Mouse (Mus musculus) spleen, postnatal 36 days (tissue): Measurements from ENCODE around the gene Vwa7.
A peak's percentile ranks its signal among the peaks of the same experiment; 100 is the strongest.
"Not testable (repeated sequence)": the region's sequence is repeated elsewhere in the genome, so short reads cannot be mapped to it uniquely, and the experiment has no call there.

Experiments used
- DNase-seq, 2 experiments: peaks; one replicate each; pipeline ENCODE4 v3.0.0; 2022; ENCODE audit warnings: low spot score in 2 of 2, mixed read lengths in 1 of 2

Vwa7 gene

DNA sequence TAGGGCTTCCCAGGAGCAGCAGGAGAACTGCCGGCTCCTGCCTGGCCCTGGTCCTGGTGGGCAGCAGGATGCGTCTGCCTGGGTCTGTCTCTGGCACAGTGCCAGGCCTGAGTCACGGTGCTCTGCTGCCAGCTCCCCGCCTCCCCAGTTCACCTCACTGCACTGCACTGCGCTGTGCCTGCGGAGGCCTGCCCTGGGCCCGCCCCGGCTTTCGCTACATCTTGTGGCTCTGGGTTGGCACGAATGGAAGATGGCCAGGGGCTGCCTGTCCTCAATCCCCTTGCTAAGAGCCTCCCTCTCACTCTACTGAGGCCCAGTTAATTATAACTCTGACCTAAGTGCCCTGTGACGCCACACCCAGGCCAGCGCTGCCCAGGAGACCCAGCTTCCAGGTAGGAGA lies at the start of gene Vwa7:
Gene Vwa7, plus strand, starts transcription at position 204 of the 400 bp plus-strand sequence.
- DNase-seq, result no peak

GRCm38 (mm10) chr17:34969822-34970221 lies 46.6 kb upstream of the Vwa7 start, which contains the start of gene Gm20481:
Gene Gm20481 (plus strand): TSS chr17:34969912.
- not testable (repeated sequence) for DNase-seq

DNA sequence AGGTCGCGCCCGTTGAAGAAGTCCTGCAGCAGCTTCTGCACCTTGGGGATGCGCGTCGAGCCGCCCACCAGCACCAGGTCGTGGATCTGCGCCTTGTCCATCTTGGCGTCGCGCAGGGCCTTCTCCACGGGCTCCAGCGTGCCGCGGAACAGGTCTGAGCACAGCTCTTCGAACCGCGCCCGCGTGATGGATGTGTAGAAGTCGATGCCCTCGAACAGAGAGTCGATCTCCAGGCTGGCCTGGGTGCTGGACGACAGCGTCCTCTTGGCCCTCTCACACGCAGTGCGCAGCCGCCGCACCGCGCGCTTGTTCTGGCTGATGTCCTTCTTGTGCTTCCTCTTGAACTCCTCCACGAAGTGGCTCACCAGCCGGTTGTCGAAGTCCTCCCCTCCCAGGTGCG lies 45.5 kb upstream of the Vwa7 start:
- not testable (repeated sequence) for DNase-seq

GRCm38 (mm10) chr17:34971694-34972068 lies 44.7 kb upstream of the Vwa7 start:
- DNase-seq, result not testable (repeated sequence)

DNA sequence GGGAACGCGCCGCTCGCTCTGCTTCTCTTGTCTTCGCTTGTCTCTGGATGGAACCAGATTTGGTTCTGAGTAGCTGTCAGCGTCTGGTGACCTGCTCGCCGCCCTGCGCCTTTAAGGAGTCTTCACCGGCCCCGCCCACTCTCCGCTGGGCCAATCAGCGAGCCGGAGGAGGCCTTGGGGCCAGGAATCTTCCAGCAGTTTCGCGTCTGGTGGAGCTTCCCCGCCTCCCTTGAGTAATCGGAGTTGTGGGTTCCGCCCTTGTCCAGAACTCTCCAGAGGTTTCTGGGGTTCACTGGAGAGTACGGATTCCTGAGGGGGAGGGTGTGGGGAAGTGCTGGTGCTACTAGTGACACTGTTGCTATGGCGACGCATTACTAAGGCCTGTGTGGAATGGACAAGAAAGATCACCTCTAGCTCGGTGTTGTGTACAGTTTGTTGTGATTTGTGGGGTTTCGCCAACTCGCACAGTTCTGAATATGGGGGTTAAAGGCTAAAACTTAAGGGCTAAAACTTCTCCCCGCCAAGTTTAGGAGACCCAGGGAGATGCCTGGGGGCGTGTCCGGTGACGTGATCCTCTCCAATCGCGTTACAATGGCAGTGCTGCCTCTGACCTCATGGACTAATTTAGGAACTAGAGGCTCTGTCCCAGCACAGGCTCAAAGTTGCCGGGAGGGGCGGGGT lies 44.2 kb upstream of the Vwa7 start, which contains the start of the genes Hspa1a and Hspa1l:
Gene Hspa1a, minus strand, starts transcription at position 88 of the 681 bp plus-strand sequence.
Gene Hspa1l, plus strand, starts transcription at position 635 of the 681 bp plus-strand sequence.
- peak; percentile 64 to 67 for DNase-seq

- DNase-seq, result no peak
These were observed 40.5 kb upstream of the Vwa7 start for GRCm38 (mm10) chr17:34975581-34976492.

- DNase-seq, result no peak
These were observed 39.4 kb upstream of the Vwa7 start for GRCm38 (mm10) chr17:34977000-34977399.

DNA sequence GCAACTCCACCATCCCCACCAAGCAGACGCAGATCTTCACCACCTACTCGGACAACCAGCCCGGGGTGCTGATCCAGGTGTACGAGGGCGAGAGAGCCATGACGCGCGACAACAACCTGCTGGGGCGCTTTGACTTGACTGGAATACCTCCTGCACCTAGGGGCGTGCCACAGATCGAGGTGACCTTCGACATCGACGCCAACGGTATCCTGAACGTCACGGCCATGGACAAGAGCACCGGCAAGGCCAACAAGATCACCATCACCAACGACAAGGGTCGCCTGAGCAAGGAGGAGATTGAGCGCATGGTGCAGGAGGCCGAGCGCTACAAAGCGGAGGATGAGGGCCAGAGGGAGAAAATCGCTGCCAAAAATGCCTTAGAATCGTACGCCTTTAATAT lies 38.1 kb upstream of the Vwa7 start:
- DNase-seq, result no peak

DNA sequence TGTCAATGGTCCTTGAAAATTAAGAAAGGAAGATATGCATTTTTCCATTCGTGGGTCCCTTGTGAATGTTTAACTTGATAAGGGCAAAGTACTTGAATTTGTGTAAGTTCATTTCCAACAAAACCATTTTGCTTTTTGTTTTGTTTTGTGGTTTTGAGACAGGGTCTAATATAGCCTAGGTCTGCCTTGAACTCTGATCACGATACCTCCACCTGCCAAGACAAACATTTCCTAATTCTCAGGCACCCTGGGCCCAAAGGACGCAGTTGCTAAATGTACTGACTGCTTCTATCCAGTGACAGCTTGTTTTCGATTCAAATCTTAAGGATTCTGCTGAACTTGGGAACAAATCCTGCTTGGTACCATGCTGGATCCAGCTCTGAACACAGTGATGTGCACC lies 36.7 kb upstream of the Vwa7 start:
- no peak for DNase-seq

GRCm38 (mm10) chr17:34980655-34981054 lies 35.7 kb upstream of the Vwa7 start:
- peak; percentile 33 to 52 for DNase-seq

DNA sequence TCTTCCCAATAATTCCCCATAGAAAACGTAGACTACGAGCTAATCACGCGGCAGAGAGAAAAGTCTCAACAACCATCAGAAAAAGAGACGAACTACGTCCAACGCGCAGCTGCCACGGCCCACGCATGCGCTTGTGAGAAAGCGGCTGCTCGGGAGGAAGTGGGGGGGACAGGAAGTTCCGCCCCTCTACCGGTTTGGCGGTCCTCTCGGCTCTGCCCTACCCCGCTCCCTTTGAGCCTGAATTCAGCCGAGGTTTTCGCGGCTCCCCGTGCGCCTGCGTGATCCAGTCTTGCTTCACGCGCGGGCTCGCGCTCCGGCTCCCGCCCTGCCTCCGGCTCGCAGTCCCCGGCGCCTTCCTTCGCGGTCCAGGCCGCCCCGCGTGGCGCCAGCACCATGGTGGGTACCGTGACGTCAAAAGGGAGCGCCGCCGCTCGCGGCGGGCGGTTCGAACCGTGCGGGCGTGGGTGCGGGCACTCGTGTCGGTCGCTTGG lies 34.6 kb upstream of the Vwa7 start, which contains the start of gene Lsm2:
Gene Lsm2, plus strand, starts transcription at position 173 of the 491 bp plus-strand sequence.
- DNase-seq, result peak; percentile 92

GRCm38 (mm10) chr17:34982328-34982727 lies 34.1 kb upstream of the Vwa7 start:
- no peak for DNase-seq

GRCm38 (mm10) chr17:34984218-34984617 lies 32.2 kb upstream of the Vwa7 start:
- no peak for DNase-seq

- no peak for DNase-seq
These were observed 21.6 kb upstream of the Vwa7 start for GRCm38 (mm10) chr17:34994751-34995150.

GRCm38 (mm10) chr17:34995192-34995591 lies 21.2 kb upstream of the Vwa7 start:
- DNase-seq, result not testable (repeated sequence)

DNA sequence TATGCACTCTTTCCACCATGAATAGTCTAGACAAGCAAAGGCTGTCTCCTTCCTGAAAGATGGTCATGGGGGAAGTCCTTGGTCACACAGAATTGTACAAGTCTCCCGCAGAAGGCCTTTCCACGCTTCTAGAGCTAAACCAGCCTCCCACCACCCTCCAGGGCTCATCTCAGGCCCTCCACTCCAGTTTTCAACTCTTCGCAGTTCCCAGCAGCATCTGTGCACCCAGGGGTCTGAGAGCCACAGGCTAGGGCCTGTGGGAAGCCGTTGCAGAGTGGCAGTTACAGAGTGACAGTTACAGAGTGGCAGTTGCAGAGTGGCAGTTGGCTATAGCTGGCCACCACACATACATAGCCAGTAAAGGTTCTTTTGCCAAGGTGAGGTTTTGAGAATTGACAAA lies 20.5 kb upstream of the Vwa7 start:
- not testable (repeated sequence) for DNase-seq

DNA sequence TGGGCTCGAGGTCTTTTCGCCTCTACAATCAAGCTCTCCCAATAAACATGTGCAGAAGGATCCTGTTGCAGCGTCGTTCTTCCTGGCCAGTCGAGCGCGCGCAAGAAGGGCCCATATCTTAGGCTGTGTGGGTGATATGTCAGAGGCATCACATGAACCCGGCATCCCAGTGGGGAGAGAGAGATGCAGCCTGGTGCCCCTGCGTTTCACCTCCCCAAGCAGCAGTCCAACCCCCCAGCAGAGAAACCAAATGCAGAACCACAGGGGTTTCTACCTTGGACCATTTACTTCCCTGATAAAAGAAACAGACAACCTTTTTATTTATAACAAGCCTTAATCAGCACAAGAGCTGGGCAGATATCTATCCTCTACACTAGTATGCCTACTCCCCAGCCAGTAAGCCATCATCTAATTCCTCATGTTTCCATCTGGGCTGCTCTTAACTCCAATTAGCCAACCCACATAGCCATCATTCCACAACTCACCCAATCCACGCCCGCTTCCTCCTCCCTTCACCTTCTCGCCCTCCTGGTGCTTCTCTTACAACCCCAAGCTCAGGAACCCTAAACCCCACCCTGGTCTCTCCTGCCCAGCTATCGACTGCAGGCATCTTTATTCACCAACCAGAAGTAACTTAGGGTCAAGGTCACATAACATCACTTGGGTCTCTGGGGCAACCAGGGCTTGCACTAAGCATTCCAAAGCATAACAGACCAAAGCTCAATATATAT lies 19.8 kb upstream of the Vwa7 start:
- no peak for DNase-seq

DNA sequence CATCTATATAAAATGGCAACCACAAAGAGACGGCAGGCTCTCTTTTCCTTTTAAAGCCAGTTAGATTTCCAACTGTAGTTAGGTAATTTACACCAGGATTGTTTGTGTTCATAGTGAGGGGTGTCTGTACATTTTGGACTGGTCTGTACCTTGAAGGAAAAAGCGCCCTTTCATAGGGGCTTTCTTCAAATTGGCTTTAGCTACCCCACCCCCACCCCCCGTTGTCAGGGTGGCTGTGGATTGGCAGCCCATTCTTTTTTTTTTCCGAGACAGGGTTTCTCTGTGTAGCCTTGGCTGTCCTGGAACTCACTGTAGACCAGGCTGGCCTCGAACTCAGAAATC lies 19.3 kb upstream of the Vwa7 start:
- no peak for DNase-seq

GRCm38 (mm10) chr17:34998526-34999430 lies 17.6 kb upstream of the Vwa7 start:
- no peak for DNase-seq

DNA sequence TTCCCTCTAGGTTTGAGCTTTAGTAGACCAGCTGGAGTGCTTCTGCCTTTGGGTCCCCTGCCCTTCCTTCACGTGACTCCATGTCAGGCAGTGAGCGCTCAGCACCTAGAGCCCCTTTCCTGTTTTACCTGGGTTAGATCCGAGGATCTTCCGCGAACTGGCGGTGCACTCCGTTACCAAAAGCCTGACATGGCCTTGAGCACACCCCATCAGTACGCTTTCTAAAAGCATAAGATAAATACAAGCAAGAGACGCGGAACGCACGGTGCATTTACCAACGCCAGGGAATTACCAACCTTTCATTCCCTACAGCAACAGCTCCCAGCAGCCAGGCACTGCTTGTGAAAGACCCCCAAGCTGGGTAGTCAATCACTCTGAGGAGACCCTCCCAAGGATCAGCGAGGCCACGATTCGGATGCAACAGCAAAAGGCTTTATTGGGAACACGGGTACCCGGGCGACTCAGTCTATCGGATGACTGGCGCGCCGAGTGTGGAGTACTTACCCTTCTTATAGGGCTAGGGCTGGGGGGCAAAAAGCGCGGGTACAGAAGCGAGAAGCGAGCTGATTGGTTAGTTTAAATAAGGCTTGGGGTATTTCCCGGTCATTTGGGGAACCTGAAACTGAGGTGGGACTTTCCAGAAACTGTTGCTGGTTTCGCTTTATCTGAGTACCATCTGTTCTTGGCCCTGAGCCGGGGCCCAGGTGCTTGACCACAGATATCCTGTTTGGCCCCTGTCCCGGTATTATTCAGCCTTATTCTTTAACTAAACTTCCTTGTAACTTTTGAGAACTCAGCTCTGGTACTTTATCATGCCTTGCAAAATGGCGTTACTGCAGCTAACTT lies 16.3 kb upstream of the Vwa7 start:
- DNase-seq, result peak; percentile 73 to 78
